Mouse (Mus musculus) heart, postnatal 0 days (tissue): ENCODE data around the gene Atoh7. TPM values are rescaled to one million over a fixed set of nuclear protein-coding genes. Genes with fewer than 3 reads are reported as not detected.

Source experiments
- ATAC-seq: fragments of 200-750 bp; cut with Nextera tagmentation; 2 replicates; pipeline ENCODE4 v1.8.0; 2017; ENCODE audit warnings: low read depth, moderate number of reproducible peaks, moderate library complexity; ENCODE audit not compliant: insufficient read depth
- DNase-seq: peaks from one replicate; pipeline ENCODE4 v3.0.0-alpha.2; 2016; ENCODE audit warnings: low spot score
- H3K27ac ChIP-seq: fragments of 300-500 bp; sonication (generic); 2 replicates; pipeline ENCODE4 v1.5.1; 2014; ENCODE audit warnings: low read depth, mild to moderate bottlenecking
- H3K27me3 ChIP-seq: fragments of 300-500 bp; sonication (generic); 2 replicates; pipeline ENCODE4 v1.6.1; 2014; ENCODE audit warnings: low read length, mixed read lengths; ENCODE audit not compliant: control insufficient read depth, insufficient read depth
- H3K36me3 ChIP-seq: fragments of 300-500 bp; sonication (generic); replicated peaks from 2 replicates; pipeline ENCODE4 v1.6.1; 2014; ENCODE audit warnings: low read length, mixed read lengths; ENCODE audit not compliant: control insufficient read depth, insufficient read depth
- H3K4me1 ChIP-seq: fragments of 300-500 bp; sonication (generic); 2 replicates; pipeline ENCODE4 v1.6.1; 2014; ENCODE audit warnings: antibody characterized with exemption; ENCODE audit not compliant: control insufficient read depth, insufficient read depth
- H3K4me2 ChIP-seq: fragments of 300-500 bp; sonication (generic); 2 replicates; pipeline ENCODE4 v1.6.1; 2014; ENCODE audit warnings: low read depth, mild to moderate bottlenecking, low read length, moderate library complexity
- H3K4me3 ChIP-seq: fragments of 300-500 bp; sonication (generic); 2 replicates; pipeline ENCODE4 v1.5.1; 2014; ENCODE audit warnings: low read depth, low read length
- H3K9ac ChIP-seq: fragments of 300-500 bp; sonication (generic); replicated peaks from 2 replicates; pipeline ENCODE4 v1.6.1; 2014; ENCODE audit warnings: low read depth, low read length, mixed read lengths
- H3K9me3 ChIP-seq: fragments of 300-500 bp; sonication (generic); replicated peaks from 2 replicates; pipeline ENCODE4 v1.6.1; 2016; ENCODE audit warnings: low read length; ENCODE audit not compliant: control insufficient read depth
- CTCF ChIP-seq: IDR thresholded peaks from 2 replicates; pipeline ENCODE4 v1.5.1; 2016; ENCODE audit warnings: antibody characterized with exemption, control low read depth, low read depth
- EP300 ChIP-seq: IDR thresholded peaks from 2 replicates; pipeline ENCODE4 v1.6.1; 2016; ENCODE audit warnings: antibody characterized with exemption, low read depth
- WGBS: fragments of 180-500 bp; shearing (Covaris S2); extraction: QIAGEN DNeasy Blood & Tissue Kit; methylation state at CpG from one replicate; pipeline ENCODE4 v1.1.7; 2014; 5-methylcytosine and 5-hydroxymethylcytosine counted together
- polyA plus RNA-seq: library from polyadenylated mRNA; unstranded; fragments of >200 nt; fragmentation: Nextera tagmentation; extraction: Ambion mirVana; gene quantifications from 2 replicates; pipeline ENCODE4 v1.2.1, GENCODE M21; 2015
- total RNA-seq: library from RNA; depleted of rRNA; stranded (reverse); fragments of >200 nt; gene quantifications from 2 replicates; pipeline ENCODE4 v1.2.3, GENCODE M21; 2014; ENCODE audit warnings: low replicate concordance

Gene Atoh7
- total and polyA plus RNA-seq, 2 experiments from 2014 or later = not detected

- Histone ChIP-seq H3K9ac (peak overlapping the region; percentile 39), H3K4me1 (peaks cover 14% of the 10 kb centered on the region; the same call in 1 of the 2 replicates), H3K27ac (no peak overlapping the region), H3K4me2 (peak overlapping the region; percentile 64), H3K36me3 (no peaks in the 10 kb centered on the region), H3K4me3 (peak overlapping the region; percentile 29), H3K9me3 (no peaks in the 10 kb centered on the region), H3K27me3 (no peaks in the 10 kb centered on the region)
- no peak for ATAC-seq
- WGBS = 12% methylated on average over 26 of the region's 26 CpGs
- no peak for DNase-seq
- TF ChIP-seq EP300 = no peak
- no peak for TF ChIP-seq CTCF
Measured at GRCm38 (mm10) chr10:63089758-63090571, 9.5 kb upstream of the Atoh7 start.

GRCm38 (mm10) chr10:63091915-63092314 is 7.5 kb upstream of the Atoh7 start:
- peaks cover 13% of the 10 kb centered on the region; the same call in 1 of the 2 replicates for H3K4me1 ChIP-seq
- DNase-seq = no peak
- H3K9ac ChIP-seq = no peak overlapping the region
- H3K4me2 ChIP-seq = no peak overlapping the region
- no peaks in the 10 kb centered on the region for H3K27me3 ChIP-seq
- ATAC-seq = no peak
- TF ChIP-seq CTCF = no peak
- no peak for TF ChIP-seq EP300
- WGBS = 82% methylated on average over 7 of the region's 7 CpGs
- H3K27ac ChIP-seq = no peak overlapping the region
- no peak overlapping the region for H3K4me3 ChIP-seq
- H3K9me3 ChIP-seq = no peaks in the 10 kb centered on the region
- H3K36me3 ChIP-seq = no peaks in the 10 kb centered on the region

GRCm38 (mm10) chr10:63092616-63093550 is 6.6 kb upstream of the Atoh7 start:
- no peak overlapping the region for H3K4me3 ChIP-seq
- peaks cover 4% of the 10 kb centered on the region for H3K27me3 ChIP-seq
- WGBS = 69% methylated on average over 10 of the region's 10 CpGs
- no peak overlapping the region for H3K4me2 ChIP-seq
- ATAC-seq (no peak), DNase-seq (no peak)
- H3K36me3 ChIP-seq = no peaks in the 10 kb centered on the region
- H3K9me3 ChIP-seq = no peaks in the 10 kb centered on the region
- TF ChIP-seq CTCF (no peak), EP300 (no peak)
- H3K9ac ChIP-seq = no peak overlapping the region
- H3K4me1 ChIP-seq = peaks cover 13% of the 10 kb centered on the region; the same call in 1 of the 2 replicates
- H3K27ac ChIP-seq = no peak overlapping the region

GRCm38 (mm10) chr10:63096757-63097156 is 2.7 kb upstream of the Atoh7 start:
- ATAC-seq (no peak), DNase-seq (no peak)
- H3K4me3 ChIP-seq = no peak overlapping the region
- H3K27me3 ChIP-seq = peaks cover 36% of the 10 kb centered on the region
- H3K4me2 ChIP-seq = no peak overlapping the region
- H3K9me3 ChIP-seq = no peaks in the 10 kb centered on the region
- H3K4me1 ChIP-seq = no peaks in the 10 kb centered on the region; the same call in 1 of the 2 replicates
- no peak overlapping the region for H3K27ac ChIP-seq
- no peak overlapping the region for H3K9ac ChIP-seq
- TF ChIP-seq EP300 (no peak), CTCF (no peak)
- WGBS = 64% methylated on average over 2 of the region's 2 CpGs
- no peaks in the 10 kb centered on the region for H3K36me3 ChIP-seq

DNA sequence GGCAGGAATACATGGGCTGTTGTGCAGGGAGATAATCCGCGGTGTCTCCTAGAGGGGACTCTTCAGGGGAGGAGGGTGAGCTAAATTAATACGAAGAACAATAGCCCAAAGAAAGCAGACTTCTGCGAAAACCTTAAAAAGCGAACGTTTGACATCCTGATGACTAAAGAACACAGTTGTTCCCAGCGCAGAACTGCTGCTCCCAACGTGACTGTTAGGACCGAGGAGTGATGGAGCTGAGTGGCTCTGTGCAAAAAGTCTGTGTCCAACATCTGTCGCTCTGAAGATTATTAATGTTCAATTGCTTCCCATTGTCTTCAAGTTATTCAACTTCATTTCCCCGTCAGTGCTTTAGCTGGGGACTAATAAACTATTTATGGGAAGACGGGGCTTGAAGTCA is 1.3 kb upstream of the Atoh7 start:
- TF ChIP-seq EP300 (no peak), CTCF (no peak)
- WGBS = 72% methylated on average over 12 of the region's 12 CpGs
- Histone ChIP-seq H3K9ac (no peak overlapping the region), H3K27me3 (peaks cover 36% of the 10 kb centered on the region), H3K27ac (no peak overlapping the region), H3K9me3 (no peaks in the 10 kb centered on the region), H3K4me2 (no peak overlapping the region), H3K4me1 (no peaks in the 10 kb centered on the region; the same call in 1 of the 2 replicates), H3K4me3 (no peak overlapping the region), H3K36me3 (no peaks in the 10 kb centered on the region)
- no peak for ATAC-seq
- no peak for DNase-seq
